Mouse (Mus musculus) adrenal gland, adult 18-20 months (tissue): ENCODE results near the gene Scgn. TPM values are rescaled to one million over a fixed set of nuclear protein-coding genes. Genes with fewer than 3 reads are reported as not detected.
A peak's percentile ranks its signal among the peaks of the same experiment; 100 is the strongest.

Experiments
- DNase-seq, 2 experiments: peaks; one replicate each; pipeline ENCODE4 v3.0.0; 2021 to 2022; ENCODE audit warnings: low spot score in 2 of 2
- long read RNA-seq, 2 experiments: library from polyadenylated mRNA; stranded (forward); transcript quantifications; one replicate each; pipeline ENCODE4 v2.0.0; 2021
- total RNA-seq, 2 experiments: library from RNA; stranded (reverse); gene quantifications; 1 replicate in 1 of 2; 2 replicates in 1 of 2; pipeline ENCODE4 v1.2.3; 2021

Scgn gene
- 1 to 10 TPM; 2.6 to 3.3 TPM for total RNA-seq
- long read RNA-seq, experiment 1: 0 reads
- long read RNA-seq, experiment 2, partial matches to known transcripts: 0 of 4 reads
- long read RNA-seq, experiment 2, other reads (novel, unspliced or antisense): 0 of 4 reads

DNA sequence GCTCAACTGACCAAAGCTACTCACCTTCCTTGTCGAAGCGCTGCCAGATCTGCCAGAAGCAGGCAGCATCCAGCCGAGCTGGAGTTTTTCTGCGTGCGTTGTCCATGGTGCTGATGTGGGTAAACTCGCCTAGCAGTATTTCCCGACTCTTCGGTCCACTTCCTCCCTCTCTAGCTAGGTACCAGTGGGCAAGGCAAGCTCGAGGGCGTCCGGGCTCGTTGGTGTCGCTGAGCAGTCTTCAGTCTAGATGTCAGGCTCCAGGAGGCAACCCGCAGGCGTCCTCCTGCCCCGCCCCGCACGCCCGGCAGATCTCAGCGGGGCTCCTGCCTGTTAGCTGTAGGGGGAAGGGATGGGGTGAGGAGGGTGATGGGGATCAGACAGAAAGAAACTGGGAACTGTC is at the start of gene Scgn:
Gene Scgn, minus strand, starts transcription at position 287 of the 400 bp plus-strand sequence.
- peak; percentile 37 to 46 for DNase-seq

DNA sequence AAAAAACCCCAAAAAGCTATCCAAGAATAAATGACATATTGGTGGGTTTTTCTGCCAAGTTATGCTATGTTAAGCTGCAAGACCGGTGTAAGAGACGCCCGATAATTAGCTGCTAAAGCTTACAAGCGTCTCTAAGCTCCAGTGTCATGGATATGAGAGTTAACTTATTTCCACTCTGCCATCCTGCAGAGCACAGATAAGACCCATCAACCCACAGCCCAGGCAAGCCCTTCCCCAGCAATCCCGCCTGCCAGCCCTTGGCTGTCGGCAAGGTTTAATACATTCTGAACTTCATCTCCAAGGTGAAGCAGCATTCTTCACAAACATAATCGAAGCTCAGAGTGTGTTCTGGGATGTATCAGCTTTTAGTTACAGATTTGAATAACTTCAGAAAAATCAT is 49.2 kb upstream of the Scgn start:
- no peak for DNase-seq

- DNase-seq: no peak
Measured at GRCm38 (mm10) chr13:24037502-24037901, 46.5 kb upstream of the Scgn start.

- DNase-seq: no peak
Measured at GRCm38 (mm10) chr13:24036150-24036549, 45.1 kb upstream of the Scgn start.

DNA sequence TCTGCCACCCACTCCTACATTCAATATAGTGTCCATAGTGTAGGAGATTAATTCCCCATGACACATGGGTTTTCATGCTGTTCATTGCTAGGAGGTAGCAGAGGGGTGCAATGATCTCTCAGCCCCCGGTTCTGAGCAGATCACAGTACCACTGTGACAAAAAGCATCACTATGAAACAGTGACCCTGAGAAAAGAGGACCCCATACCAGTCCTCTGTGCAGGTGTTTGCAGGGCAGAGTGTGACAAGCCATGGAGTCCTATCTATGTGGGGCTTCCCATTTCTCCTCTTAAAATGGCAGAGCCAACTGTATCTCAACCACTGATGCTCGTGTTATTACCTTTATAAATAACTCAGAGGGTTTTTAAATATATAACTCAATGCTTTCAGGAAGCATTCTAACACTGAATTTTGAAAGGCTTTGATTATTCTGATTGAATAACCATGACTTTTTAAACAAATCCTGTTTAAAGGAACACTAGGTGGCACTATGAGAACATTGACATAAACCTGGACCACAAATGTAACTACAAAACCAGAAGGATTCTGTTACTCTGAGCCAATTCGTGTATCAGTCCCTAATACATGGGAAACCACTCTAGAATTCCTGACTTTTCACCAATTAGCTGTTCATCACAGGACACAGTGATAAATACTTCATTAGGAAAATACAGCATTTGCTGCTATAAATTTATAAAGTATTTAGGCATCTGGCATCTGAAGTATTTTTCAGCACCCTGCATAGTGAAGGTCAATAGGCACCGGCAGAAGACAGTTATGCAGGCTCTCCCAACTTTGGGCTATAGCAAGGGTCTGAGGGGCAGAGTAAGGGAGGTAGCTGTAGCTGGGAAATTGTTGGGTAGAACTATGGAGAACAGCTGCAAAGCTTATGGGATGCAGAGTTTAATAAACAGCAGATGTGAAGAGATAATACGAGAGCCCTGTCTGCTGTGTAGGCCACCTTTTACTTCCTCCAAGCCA is 36.5 kb upstream of the Scgn start:
- no peak for DNase-seq

GRCm38 (mm10) chr13:24018515-24018914 is 27.5 kb upstream of the Scgn start:
- DNase-seq: no peak

DNA sequence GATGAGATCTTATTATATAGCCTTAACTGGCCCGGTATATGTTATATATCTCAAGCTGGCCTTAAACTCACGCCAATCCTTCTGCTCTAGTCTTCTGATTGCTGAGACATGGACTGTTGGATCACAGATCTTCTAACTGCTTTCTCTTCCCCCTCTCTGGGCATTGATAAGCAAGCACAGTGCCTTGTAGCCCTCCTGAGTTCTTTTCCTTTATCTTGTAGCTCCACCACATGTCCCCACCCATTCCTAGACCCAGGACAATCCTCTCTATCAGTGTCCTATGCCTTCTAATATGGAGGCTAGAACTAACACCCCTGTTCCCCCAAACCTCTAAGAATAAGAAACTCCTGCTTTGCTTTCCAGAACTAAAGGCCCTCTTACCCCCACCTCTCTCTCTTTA is 14.5 kb upstream of the Scgn start:
- DNase-seq: no peak

- DNase-seq: no peak
Measured at GRCm38 (mm10) chr13:24001797-24002196, 10.8 kb upstream of the Scgn start.

- no peak for DNase-seq
Measured at GRCm38 (mm10) chr13:24001081-24001480, 10.1 kb upstream of the Scgn start.

GRCm38 (mm10) chr13:23998826-23999225 is 7.8 kb upstream of the Scgn start:
- no peak for DNase-seq

DNA sequence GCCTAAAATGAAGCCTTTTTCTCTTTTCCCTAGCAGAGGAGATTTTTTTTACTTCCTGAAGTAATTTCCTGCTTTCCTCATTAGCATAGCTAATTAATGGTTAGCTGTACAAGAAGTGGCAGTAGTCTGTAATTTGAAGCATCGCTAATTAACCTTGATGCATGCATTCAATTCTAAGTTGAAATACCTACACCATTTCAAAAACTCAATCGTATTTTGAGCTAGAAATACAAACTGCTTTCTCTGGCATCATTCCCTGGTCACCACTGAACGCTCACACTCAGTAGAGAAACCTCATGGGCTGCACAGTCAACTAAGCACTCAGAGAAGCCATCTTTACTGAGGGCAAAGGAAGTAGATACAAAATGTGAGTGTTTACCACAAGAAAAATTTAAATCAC is 3.7 kb upstream of the Scgn start:
- DNase-seq: no peak

DNA sequence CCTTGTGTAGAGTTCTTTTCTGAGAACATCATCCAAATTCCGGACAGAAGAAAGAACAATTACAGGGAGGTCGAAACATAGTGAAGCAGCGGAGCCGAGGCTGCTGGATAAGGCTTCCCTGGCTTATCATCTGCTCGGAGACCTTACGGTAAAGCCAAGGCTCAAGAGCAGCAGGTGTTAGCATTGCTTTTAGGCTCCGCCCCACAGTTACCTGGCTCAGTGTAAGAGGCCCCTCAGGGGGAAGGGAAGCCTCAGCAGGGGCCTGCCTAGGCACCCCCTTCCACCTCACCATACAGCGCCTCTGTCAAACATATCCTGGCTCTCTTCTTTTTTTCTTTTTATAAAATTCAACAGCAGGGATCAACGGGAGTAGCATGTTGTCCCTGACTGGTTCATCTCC is 3.0 kb upstream of the Scgn start:
- DNase-seq: no peak

GRCm38 (mm10) chr13:23990451-23990850 is 563 bp downstream of the Scgn start:
- no peak for DNase-seq

GRCm38 (mm10) chr13:23985130-23985529 is 5.9 kb downstream of the Scgn start:
- no peak for DNase-seq

DNA sequence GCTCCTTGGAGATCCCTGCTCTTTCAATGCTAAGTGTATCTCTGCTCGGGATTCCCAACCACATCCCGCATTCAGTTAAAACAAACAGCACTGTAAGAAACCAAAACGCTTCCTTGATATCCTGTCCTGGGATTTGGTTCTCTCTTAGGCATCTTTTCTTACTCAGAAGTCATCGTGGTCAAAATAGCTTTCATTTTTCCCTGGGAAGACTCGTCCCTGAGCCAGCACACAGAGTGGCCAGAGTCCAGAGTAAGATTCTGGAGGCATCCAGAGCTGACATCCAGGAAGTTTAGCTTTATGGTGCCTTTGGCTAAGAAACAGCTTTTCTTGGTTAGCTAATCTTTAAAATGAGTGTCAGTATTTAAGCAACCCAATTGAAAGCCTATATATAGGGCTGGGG is 18.7 kb downstream of the Scgn start:
- no peak for DNase-seq

- no peak for DNase-seq
Measured at GRCm38 (mm10) chr13:23971870-23972269, 19.1 kb downstream of the Scgn start.

DNA sequence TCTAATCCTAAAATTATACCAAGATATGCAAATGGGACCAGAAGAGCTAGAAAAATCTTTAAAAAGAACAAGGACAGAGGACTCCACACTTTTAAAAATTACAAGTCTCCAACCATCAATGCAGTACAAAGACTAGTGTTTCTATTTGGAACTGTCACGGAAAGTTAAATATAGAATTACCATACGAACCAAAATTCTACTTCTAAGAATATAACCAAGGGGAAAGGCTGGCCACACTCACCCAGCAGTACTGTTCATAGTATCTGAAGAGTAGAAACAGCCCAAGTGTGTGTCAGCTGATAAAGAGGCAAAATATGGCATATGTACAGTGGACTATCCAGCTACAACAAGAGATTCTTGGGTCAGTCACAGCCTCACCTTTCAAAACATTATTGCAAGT is 26.1 kb downstream of the Scgn start:
- DNase-seq: no peak

DNA sequence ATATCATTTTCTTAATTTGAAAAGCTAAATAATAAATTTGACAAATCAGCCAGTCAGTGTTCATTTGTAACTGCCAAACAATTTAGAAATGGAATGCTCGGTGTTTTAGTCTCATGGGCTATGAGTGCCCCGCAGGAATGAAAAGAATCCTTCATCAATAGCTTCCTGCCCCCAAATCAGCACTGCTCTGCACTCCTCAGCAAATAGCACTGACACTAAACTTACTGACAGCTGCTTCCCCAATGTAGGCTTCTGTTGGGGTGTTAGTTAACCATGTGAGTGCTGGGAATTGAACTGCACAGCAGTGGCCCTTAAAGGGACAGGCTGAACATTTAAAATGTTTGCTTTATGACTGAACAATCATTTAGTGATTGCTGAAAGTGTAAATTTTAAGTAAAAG is 31.2 kb downstream of the Scgn start:
- no peak for DNase-seq

GRCm38 (mm10) chr13:23950928-23951327 is 40.1 kb downstream of the Scgn start:
- DNase-seq: peak; percentile 42

DNA sequence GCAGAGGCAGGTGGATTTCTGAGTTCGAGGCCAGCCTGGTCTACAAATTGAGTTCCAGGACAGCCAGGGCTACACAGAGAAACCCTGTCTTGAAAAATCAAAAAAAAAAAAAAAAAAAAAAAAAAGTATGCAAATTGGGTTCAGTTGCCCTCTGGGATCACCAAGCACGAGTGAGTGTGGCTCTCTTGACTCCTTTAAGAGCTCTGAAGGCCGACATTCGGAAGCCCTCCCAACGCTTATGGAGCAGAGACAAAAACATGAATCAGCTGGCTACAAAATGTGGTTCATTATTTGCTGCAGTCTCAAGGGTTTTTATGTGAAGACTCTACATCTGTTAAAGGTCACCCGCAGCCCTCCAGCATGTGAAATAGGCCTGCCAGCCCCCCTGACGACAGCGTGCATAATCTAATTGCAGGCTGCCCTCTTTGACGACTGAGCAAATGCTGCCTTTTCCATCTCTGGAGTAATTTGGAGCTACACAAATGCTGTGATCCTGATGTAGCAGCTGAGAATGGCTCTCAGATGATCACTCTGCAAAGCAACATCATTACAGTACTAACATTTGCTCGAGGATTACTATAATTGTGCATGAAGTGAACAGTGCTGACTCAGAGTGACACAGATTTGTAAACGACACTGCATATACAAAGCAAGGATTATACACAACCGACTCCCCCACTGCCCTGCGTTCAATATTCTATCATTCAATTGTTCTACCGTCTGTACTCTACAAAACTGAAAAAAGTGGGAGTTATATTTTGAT is 41.3 kb downstream of the Scgn start:
- no peak for DNase-seq

DNA sequence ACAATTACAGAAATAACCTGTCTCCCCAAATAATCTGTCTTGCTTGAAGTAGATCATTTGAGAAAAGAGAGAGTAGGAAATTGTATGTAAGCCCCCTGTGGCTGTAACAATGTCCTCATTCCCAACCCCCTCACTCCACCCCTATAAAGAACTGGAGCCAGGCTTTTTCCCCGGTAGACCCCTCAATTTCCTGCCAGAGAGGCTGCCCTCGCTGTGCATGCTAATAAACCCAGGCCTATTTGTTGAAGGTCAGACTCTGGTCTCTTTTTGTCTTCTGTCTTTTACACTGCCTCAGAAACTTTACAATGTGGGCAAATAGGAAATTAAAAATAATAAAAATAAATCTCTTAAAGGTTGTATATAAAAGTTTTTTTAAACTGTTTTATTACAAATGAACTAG is 44.8 kb downstream of the Scgn start:
- DNase-seq: no peak

DNA sequence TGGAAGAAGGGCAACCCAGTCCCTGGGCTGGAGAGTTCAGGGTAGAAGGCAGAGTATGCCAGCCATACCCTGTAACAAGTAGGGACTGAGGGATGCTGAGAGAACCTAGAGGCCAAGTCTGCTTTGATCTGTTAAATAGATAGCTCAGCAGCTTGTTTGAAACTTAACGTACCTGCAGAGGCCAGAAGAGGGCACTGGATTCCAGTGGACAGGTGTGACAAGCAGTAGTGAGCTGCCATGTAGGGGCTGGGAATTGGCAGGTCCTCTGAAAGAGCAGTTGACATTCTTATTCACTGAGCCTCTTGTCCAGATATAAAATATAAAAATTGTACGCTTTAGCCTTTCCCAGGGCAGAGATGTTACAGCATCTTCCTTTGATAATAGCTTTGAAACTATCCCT is 48.2 kb downstream of the Scgn start:
- no peak for DNase-seq
